21 mouse cellular contexts compared by ENCODE assay signal in genomic region chr2:148159028-148159600, GRCm38 (mm10).
DNase-seq lines count a peak whose midpoint lies in the region; ATAC-seq lines count a peak whose summit lies in the region.
"Had no signal": no experiment of that assay in that cellular context is flagged by ENCODE, and none has a peak within 500 bp of the region (broad histone marks: within the 10 kb centered on the region; RNA-seq: fewer than 3 reads in every experiment).

No protein-coding gene starts in this region.

- H3K9me3 ChIP-seq in heart, embryonic 12.5 days (replicated peaks), result 0 out of 2 replicates have a peak, but pooled peaks cover 5% of the 10 kb centered on the region
- H3K9me3 ChIP-seq: hindbrain, embryonic 13.5 days; midbrain, embryonic 15.5 days had no signal

- 62% methylated on average over 8 of the region's 8 CpGs for WGBS in heart, embryonic 12.5 days

- no peak overlapping the region for H3K9ac ChIP-seq in heart, embryonic 12.5 days
- H3K9ac ChIP-seq: embryonic facial prominence, embryonic 12.5 days; hindbrain, embryonic 13.5 days; midbrain, embryonic 15.5 days had no signal

- no peak overlapping the region for H3K4me3 ChIP-seq in heart, embryonic 12.5 days
- H3K4me3 ChIP-seq: embryonic facial prominence, embryonic 12.5 days; heart, embryonic 10.5 days; hindbrain, embryonic 13.5 days; midbrain, embryonic 15.5 days; myocyte had no signal

- intact Hi-C loops in heart, postnatal 10 days (cut with DNase I), result no loop called here

- H3K4me2 ChIP-seq in heart, embryonic 12.5 days, result no peak overlapping the region
- H3K4me2 ChIP-seq: embryonic facial prominence, embryonic 12.5 days; hindbrain, embryonic 13.5 days; midbrain, embryonic 15.5 days had no signal

- H3K27ac ChIP-seq in heart, embryonic 12.5 days (ENCODE audit: poor library complexity, severe bottlenecking), result no peak overlapping the region
- H3K27ac ChIP-seq: embryonic facial prominence, embryonic 12.5 days; heart, embryonic 10.5 days; hindbrain, embryonic 13.5 days; midbrain, embryonic 15.5 days had no signal

- no peak for ATAC-seq in heart, embryonic 12.5 days (ENCODE audit: insufficient number of reproducible peaks, low FRiP score)
- ATAC-seq: CD4-positive, CD25-positive, alpha-beta regulatory T cell, adult 4 months; forebrain, embryonic 14.5 days; inflammation-experienced regulatory T-cells, adult 6 months; midbrain, embryonic 15.5 days had no signal

- 0 out of 2 replicates have a peak, but pooled peaks cover 4% of the 10 kb centered on the region for H3K4me1 ChIP-seq in heart, embryonic 12.5 days (replicated peaks)
- H3K4me1 ChIP-seq: embryonic facial prominence, embryonic 12.5 days; heart, embryonic 10.5 days; hindbrain, embryonic 13.5 days; midbrain, embryonic 15.5 days had no signal

- peak; percentile 7 for DNase-seq in adrenal gland, adult 2 months
- DNase-seq in adrenal gland, adult 8-10 months, result no peak
- DNase-seq in heart, postnatal 10 days, result peak; percentile 22 to 35
- DNase-seq in ovary, adult 18-20 months (ENCODE audit: low spot score), result peak; percentile 49
- DNase-seq in ovary, postnatal 10 days (ENCODE audit: low spot score), result no peak
- DNase-seq in testis, postnatal 14 days (ENCODE audit: low spot score), result peak; percentile 50
- no peak for DNase-seq in layer of hippocampus, postnatal 10 days (ENCODE audit: low spot score in 2 of 2)
- DNase-seq: cerebellum, adult 11-12 months; cerebellum, postnatal 25 days; lung, adult 18-20 months; retina, postnatal 1 day; thymus, postnatal 14 days had no signal

- H3K27me3 ChIP-seq in heart, embryonic 12.5 days (replicated peaks), result 0 out of 2 replicates have a peak, but pooled peaks cover 7% of the 10 kb centered on the region
- H3K27me3 ChIP-seq: embryonic facial prominence, embryonic 12.5 days; hindbrain, embryonic 13.5 days; midbrain, embryonic 15.5 days had no signal

- H3K36me3 ChIP-seq in heart, embryonic 12.5 days, result no peaks in the 10 kb centered on the region
- H3K36me3 ChIP-seq: embryonic facial prominence, embryonic 12.5 days; heart, embryonic 10.5 days; hindbrain, embryonic 13.5 days; midbrain, embryonic 15.5 days had no signal

Comparison
In these comparisons a context has a peak if more than half of its experiments do, and no peak if none do; other contexts are left out.
1. DNase-seq: peak in adrenal gland, adult 2 months (single experiment), heart, postnatal 10 days (2 of 2), ovary, adult 18-20 months (single experiment) and testis, postnatal 14 days (single experiment); none in adrenal gland, adult 8-10 months (single experiment), ovary, postnatal 10 days (single experiment) and layer of hippocampus, postnatal 10 days (0 of 2).